Mouse (Mus musculus) lung, embryonic 14.5 days (tissue): ENCODE results near the gene Zcchc14. TPM values are rescaled to one million over a fixed set of nuclear protein-coding genes. Genes with fewer than 3 reads are reported as not detected.

ENCODE experiments used
- ATAC-seq: fragments of 200-750 bp; cut with Nextera tagmentation; 2 replicates; pipeline ENCODE4 v1.8.0; 2017; ENCODE audit warnings: mild to moderate bottlenecking, moderate TSS enrichment, moderate library complexity; ENCODE audit not compliant: insufficient read depth
- DNase-seq: peaks from one replicate; pipeline ENCODE4 v3.0.0-alpha.2; 2015
- H3K27ac ChIP-seq: fragments of 300-500 bp; sonication (generic); 2 replicates; pipeline ENCODE4 v1.5.1; 2014; ENCODE audit warnings: low read depth, mild to moderate bottlenecking, moderate library complexity
- H3K27me3 ChIP-seq: fragments of 300-500 bp; sonication (generic); 2 replicates; pipeline ENCODE4 v1.6.1; 2014; ENCODE audit warnings: low read length, control low read depth; ENCODE audit not compliant: insufficient read depth
- H3K36me3 ChIP-seq: fragments of 300-500 bp; sonication (generic); 2 replicates; pipeline ENCODE4 v1.6.1; 2014; ENCODE audit warnings: control low read depth; ENCODE audit not compliant: insufficient read depth
- H3K4me1 ChIP-seq: fragments of 300-500 bp; sonication (generic); 2 replicates; pipeline ENCODE4 v1.6.1; 2014; ENCODE audit warnings: antibody characterized with exemption, control low read depth; ENCODE audit not compliant: insufficient read depth
- H3K4me2 ChIP-seq: fragments of 300-500 bp; sonication (generic); 2 replicates; pipeline ENCODE4 v1.6.1; 2014; ENCODE audit warnings: mild to moderate bottlenecking
- H3K4me3 ChIP-seq: fragments of 300-500 bp; sonication (generic); 2 replicates; pipeline ENCODE4 v1.5.1; 2014; ENCODE audit warnings: low read depth, low read length
- H3K9ac ChIP-seq: fragments of 300-500 bp; sonication (generic); 2 replicates; pipeline ENCODE4 v1.6.1; 2014
- H3K9me3 ChIP-seq: fragments of 300-500 bp; sonication (generic); 2 replicates; pipeline ENCODE4 v1.6.1; 2016; ENCODE audit warnings: low read depth, low read length, control low read depth
- CTCF ChIP-seq: IDR thresholded peaks from 2 replicates; pipeline ENCODE4 v1.5.1; 2016; ENCODE audit warnings: antibody characterized with exemption, low read depth
- WGBS: fragments of 180-500 bp; shearing (Covaris S2); extraction: QIAGEN DNeasy Blood & Tissue Kit; methylation state at CpG from one replicate; pipeline ENCODE4 v1.1.7; 2014; 5-methylcytosine and 5-hydroxymethylcytosine counted together
- polyA plus RNA-seq: library from polyadenylated mRNA; unstranded; fragments of >200 nt; fragmentation: Nextera tagmentation; extraction: Ambion mirVana; gene quantifications from 2 replicates; pipeline ENCODE4 v1.2.1, GENCODE M21; 2014

Gene Zcchc14
- polyA plus RNA-seq, 1 experiment from 2014 or later: 25.0 TPM

GRCm38 (mm10) chr8:121665329-121665728 is 12.6 kb upstream of the Zcchc14 start:
- Histone ChIP-seq H3K27me3 (no peaks in the 10 kb centered on the region), H3K27ac (peak overlapping the region; percentile 94), H3K4me3 (peak overlapping the region; percentile 9; the same call in 1 of the 2 replicates), H3K9me3 (no peaks in the 10 kb centered on the region), H3K4me1 (peaks cover 14% of the 10 kb centered on the region), H3K36me3 (no peaks in the 10 kb centered on the region), H3K4me2 (peak overlapping the region; percentile 56), H3K9ac (peak overlapping the region; percentile 47)
- no peak for TF ChIP-seq CTCF
- peak; percentile 92 for ATAC-seq
- WGBS: under 1% methylated on average over 16 of the region's 16 CpGs
- DNase-seq: peak; percentile 93

- H3K4me2 ChIP-seq: no peak overlapping the region
- H3K27me3 ChIP-seq: no peaks in the 10 kb centered on the region
- H3K4me3 ChIP-seq: no peak overlapping the region
- no peak for TF ChIP-seq CTCF
- no peak for DNase-seq
- H3K9ac ChIP-seq: no peak overlapping the region
- ATAC-seq: no peak
- WGBS: 94% methylated on average over 12 of the region's 12 CpGs
- no peaks in the 10 kb centered on the region for H3K9me3 ChIP-seq
- H3K36me3 ChIP-seq: no peaks in the 10 kb centered on the region
- H3K27ac ChIP-seq: no peak overlapping the region
- H3K4me1 ChIP-seq: peaks cover 14% of the 10 kb centered on the region
Observed at GRCm38 (mm10) chr8:121663101-121663500, 10.4 kb upstream of the Zcchc14 start.

- Histone ChIP-seq H3K4me3 (no peak overlapping the region), H3K4me2 (no peak overlapping the region), H3K36me3 (no peaks in the 10 kb centered on the region), H3K9me3 (no peaks in the 10 kb centered on the region), H3K9ac (no peak overlapping the region), H3K27me3 (no peaks in the 10 kb centered on the region), H3K27ac (no peak overlapping the region), H3K4me1 (peaks cover 14% of the 10 kb centered on the region)
- ATAC-seq (no peak), DNase-seq (peak; percentile 57)
- WGBS: 54% methylated on average over 18 of the region's 18 CpGs
- TF ChIP-seq CTCF: no peak
Observed at GRCm38 (mm10) chr8:121661631-121662357, 9.1 kb upstream of the Zcchc14 start.

GRCm38 (mm10) chr8:121660602-121661001 is 7.9 kb upstream of the Zcchc14 start:
- Histone ChIP-seq H3K36me3 (no peaks in the 10 kb centered on the region), H3K27me3 (no peaks in the 10 kb centered on the region), H3K4me3 (no peak overlapping the region), H3K9me3 (no peaks in the 10 kb centered on the region), H3K9ac (no peak overlapping the region), H3K27ac (no peak overlapping the region), H3K4me1 (peaks cover 14% of the 10 kb centered on the region), H3K4me2 (no peak overlapping the region)
- WGBS: 69% methylated on average over 15 of the region's 15 CpGs
- ATAC-seq (no peak), DNase-seq (no peak)
- TF ChIP-seq CTCF: no peak

GRCm38 (mm10) chr8:121654966-121655494 is 2.3 kb upstream of the Zcchc14 start:
- Histone ChIP-seq H3K4me2 (no peak overlapping the region), H3K4me3 (no peak overlapping the region), H3K4me1 (peaks cover 20% of the 10 kb centered on the region), H3K27ac (no peak overlapping the region), H3K36me3 (0 out of 2 replicates have a peak, but pooled peaks cover 10% of the 10 kb centered on the region), H3K9me3 (no peaks in the 10 kb centered on the region), H3K27me3 (no peaks in the 10 kb centered on the region), H3K9ac (no peak overlapping the region)
- TF ChIP-seq CTCF: no peak
- ATAC-seq (no peak), DNase-seq (no peak)
- WGBS: 88% methylated on average over 14 of the region's 14 CpGs

- 0 out of 2 replicates have a peak overlapping the region, but pooled peaks have one; percentile 65 for H3K9ac ChIP-seq
Observed at GRCm38 (mm10) chr8:121654131-121654530, 1.4 kb upstream of the Zcchc14 start.

GRCm38 (mm10) chr8:121653340-121654019 is 779 bp upstream of the Zcchc14 start:
- peak overlapping the region; percentile 97 for H3K4me2 ChIP-seq
- peak overlapping the region; percentile 70 for H3K4me3 ChIP-seq
- TF ChIP-seq CTCF: no peak
- H3K36me3 ChIP-seq: 0 out of 2 replicates have a peak, but pooled peaks cover 10% of the 10 kb centered on the region
- peak overlapping the region; percentile 84 for H3K27ac ChIP-seq
- H3K9ac ChIP-seq: peak overlapping the region; percentile 65
- no peaks in the 10 kb centered on the region for H3K9me3 ChIP-seq
- WGBS: 1% methylated on average over 31 of the region's 31 CpGs
- no peaks in the 10 kb centered on the region for H3K27me3 ChIP-seq
- H3K4me1 ChIP-seq: peaks cover 23% of the 10 kb centered on the region
- ATAC-seq: peak; percentile 38
- peak; percentile 67 for DNase-seq

More at GRCm38 (mm10) chr8:121654131-121654530, 1.4 kb upstream of the Zcchc14 start:
- 0 out of 2 replicates have a peak, but pooled peaks cover 10% of the 10 kb centered on the region for H3K36me3 ChIP-seq
- H3K27ac ChIP-seq: no peak overlapping the region
- DNase-seq (no peak), ATAC-seq (no peak)
- H3K9me3 ChIP-seq: no peaks in the 10 kb centered on the region
- peak overlapping the region; percentile 70 for H3K4me3 ChIP-seq
- H3K4me2 ChIP-seq: peak overlapping the region; percentile 97
- no peaks in the 10 kb centered on the region for H3K27me3 ChIP-seq
- TF ChIP-seq CTCF: no peak
- WGBS: 78% methylated on average over 4 of the region's 4 CpGs
- peaks cover 23% of the 10 kb centered on the region for H3K4me1 ChIP-seq
